Mouse (Mus musculus) CH12.LX (cell line): ENCODE results near the gene Atrip. TPM values are rescaled to one million over a fixed set of nuclear protein-coding genes. Genes with fewer than 3 reads are reported as not detected.

ENCODE experiments used
- DNase-seq: peaks from one replicate; pipeline ENCODE4 v3.0.0-alpha.2; 2013; ENCODE audit errors: extremely low read depth
- H3K27ac ChIP-seq: 2 replicates; pipeline ENCODE4 v1.5.1; 2012; ENCODE audit warnings: low read depth, mild to moderate bottlenecking, control low read depth, moderate library complexity; ENCODE audit not compliant: insufficient read depth
- H3K27me3 ChIP-seq: replicated peaks from 2 replicates; pipeline ENCODE3; 2012; ENCODE audit warnings: inconsistent platforms
- H3K36me3 ChIP-seq, 2 experiments: replicated peaks in 1 of 2; 2 replicates each; pipeline versions ENCODE3 to v1.6.1; 2012; ENCODE audit warnings: inconsistent platforms in 1 of 2, low read length in 1 of 2, mild to moderate bottlenecking in 1 of 2, mixed read lengths in 1 of 2, moderate library complexity in 1 of 2; ENCODE audit not compliant: control insufficient read depth in 1 of 2, insufficient read depth in 1 of 2
- H3K4me1 ChIP-seq, 2 experiments: 2 replicates each; pipeline ENCODE4 v1.6.1; 2012; ENCODE audit warnings: inconsistent platforms in 1 of 2, moderate library complexity in 1 of 2; ENCODE audit not compliant: insufficient read depth in 2 of 2, control insufficient read depth in 1 of 2
- H3K4me2 ChIP-seq: 2 replicates; pipeline ENCODE4 v1.6.1; 2012; ENCODE audit warnings: low read depth, mild to moderate bottlenecking, control low read depth; ENCODE audit not compliant: poor library complexity, insufficient read depth, severe bottlenecking
- H3K4me3 ChIP-seq, 3 experiments: fragments of 150-350 bp in 1 of 3; sonication (generic) in 1 of 3; replicated peaks in 1 of 3; 2 replicates each; pipeline versions ENCODE3 to v1.5.1; 2011 to 2012; ENCODE audit warnings: low read depth in 2 of 3, low read length in 2 of 3, mild to moderate bottlenecking in 2 of 3, moderate library complexity in 2 of 3, control low read depth in 1 of 3, improper control_type of control experiment in 1 of 3, inconsistent platforms in 1 of 3, mixed read lengths in 1 of 3; ENCODE audit not compliant: poor library complexity in 1 of 3
- H3K79me2 ChIP-seq: replicated peaks from 2 replicates; pipeline ENCODE4 v1.6.1; 2012; ENCODE audit warnings: mild to moderate bottlenecking, moderate library complexity; ENCODE audit not compliant: control insufficient read depth, poor library complexity, insufficient read depth, severe bottlenecking; ENCODE audit errors: extremely low read depth
- H3K9ac ChIP-seq: 2 replicates; pipeline ENCODE4 v1.6.1; 2012; ENCODE audit warnings: low read depth, mild to moderate bottlenecking, control low read depth, moderate library complexity; ENCODE audit not compliant: insufficient read depth
- H3K9me3 ChIP-seq: replicated peaks from 2 replicates; pipeline ENCODE3; 2012; ENCODE audit warnings: low read length, inconsistent platforms, mixed read lengths
- CHD2 ChIP-seq: IDR thresholded peaks from 2 replicates; pipeline ENCODE4 v1.6.1; 2011; ENCODE audit warnings: low read length, improper control_type of control experiment
- CTCF ChIP-seq, 2 experiments: IDR thresholded peaks in 1 of 2; conservative IDR thresholded peaks in 1 of 2; 2 replicates each; pipeline ENCODE4 v1.5.1; 2011 to 2012; ENCODE audit warnings: low read depth in 2 of 2, low read length in 2 of 2, improper control_type of control experiment in 1 of 2, inconsistent platforms in 1 of 2, mild to moderate bottlenecking in 1 of 2, moderate library complexity in 1 of 2
- E2F4 ChIP-seq: IDR thresholded peaks from 2 replicates; pipeline ENCODE4 v1.6.1; 2011; ENCODE audit warnings: low read depth, low read length, improper control_type of control experiment; ENCODE audit not compliant: insufficient replicate concordance
- EP300 ChIP-seq: IDR thresholded peaks from 2 replicates; pipeline ENCODE4 v1.6.1; 2011; ENCODE audit warnings: low read length, improper control_type of control experiment
- ETS1 ChIP-seq: conservative IDR thresholded peaks from 2 replicates; pipeline ENCODE4 v1.6.1; 2012; ENCODE audit warnings: low read depth, mild to moderate bottlenecking, inconsistent platforms, low read length, improper control_type of control experiment, moderate library complexity
- GABPA ChIP-seq: IDR thresholded peaks from 2 replicates; pipeline ENCODE4 v1.6.1; 2012; ENCODE audit warnings: low read depth, low read length, improper control_type of control experiment, inconsistent platforms; ENCODE audit not compliant: insufficient replicate concordance
- HCFC1 ChIP-seq: IDR thresholded peaks from 2 replicates; pipeline ENCODE4 v1.6.1; 2012; ENCODE audit warnings: low read depth, mild to moderate bottlenecking, inconsistent platforms, low read length, improper control_type of control experiment
- JUN ChIP-seq: IDR thresholded peaks from 2 replicates; pipeline ENCODE4 v1.6.1; 2011; ENCODE audit warnings: low read depth, mild to moderate bottlenecking, low read length, improper control_type of control experiment, moderate library complexity; ENCODE audit not compliant: insufficient read depth
- KAT2A ChIP-seq: IDR thresholded peaks from 2 replicates; pipeline ENCODE4 v1.6.1; 2012; ENCODE audit warnings: low read length, improper control_type of control experiment, inconsistent platforms; ENCODE audit not compliant: insufficient replicate concordance
- MAFK ChIP-seq: IDR thresholded peaks from 2 replicates; pipeline ENCODE4 v1.6.1; 2011; ENCODE audit warnings: low read length, improper control_type of control experiment; ENCODE audit not compliant: insufficient replicate concordance
- MAX ChIP-seq: IDR thresholded peaks from 2 replicates; pipeline ENCODE4 v1.6.1; 2011; ENCODE audit warnings: low read length, improper control_type of control experiment
- MXI1 ChIP-seq: IDR thresholded peaks from 2 replicates; pipeline ENCODE4 v1.6.1; 2011; ENCODE audit warnings: mild to moderate bottlenecking, low read depth, low read length, improper control_type of control experiment
- MYC ChIP-seq: IDR thresholded peaks from 2 replicates; pipeline ENCODE4 v1.6.1; 2011; ENCODE audit warnings: low read depth, mild to moderate bottlenecking, improper control_type of control experiment, low read length
- NELFE ChIP-seq: IDR thresholded peaks from 2 replicates; pipeline ENCODE4 v1.6.1; 2011; ENCODE audit warnings: low read depth, low read length, improper control_type of control experiment
- NRF1 ChIP-seq: IDR thresholded peaks from 2 replicates; pipeline ENCODE4 v1.6.1; 2014; ENCODE audit warnings: low read depth, mild to moderate bottlenecking, inconsistent platforms, low read length, improper control_type of control experiment, moderate library complexity
- POLR2A ChIP-seq: IDR thresholded peaks from 2 replicates; pipeline ENCODE4 v1.6.1; 2011; ENCODE audit warnings: low read depth, mild to moderate bottlenecking, improper control_type of control experiment, low read length
- SIN3A ChIP-seq: IDR thresholded peaks from 2 replicates; pipeline ENCODE4 v1.6.1; 2012; ENCODE audit warnings: low read length, improper control_type of control experiment, inconsistent platforms
- UBTF ChIP-seq: IDR thresholded peaks from 2 replicates; pipeline ENCODE4 v1.6.1; 2012; ENCODE audit warnings: low read depth, mild to moderate bottlenecking, inconsistent platforms, low read length, improper control_type of control experiment, moderate library complexity
- USF1 ChIP-seq: IDR thresholded peaks from 2 replicates; pipeline ENCODE4 v1.6.1; 2014; ENCODE audit warnings: low read depth, mild to moderate bottlenecking, inconsistent platforms, low read length, improper control_type of control experiment
- ZNF384 ChIP-seq: IDR thresholded peaks from 2 replicates; pipeline ENCODE4 v1.6.1; 2012; ENCODE audit warnings: low read depth, low read length, improper control_type of control experiment, inconsistent platforms
- dilution Hi-C: fragments of 300-500 bp; cut with MboI; formaldehyde crosslinking; loops from 2 replicates; pipeline ENCODE4 v1.14.3; 2020; ENCODE audit warnings: low sequenced_read_pairs; ENCODE audit not compliant: extremely low pct_unique_long_range_greater_than_20kb, extremely low pct_ligation_motif_present
- in situ Hi-C: fragments of 300-500 bp; cut with MboI; formaldehyde crosslinking; loops from 3 replicates; pipeline ENCODE4 v1.14.3; 2019; ENCODE audit warnings: low sequenced_read_pairs, low pct_ligation_motif_present, low pct_unique_long_range_greater_than_20kb, mixed read lengths
- polyA plus RNA-seq: library from polyadenylated mRNA; unstranded; fragments of >175 nt; gene quantifications from 2 replicates; pipeline ENCODE4 v1.2.1, GENCODE M21; 2012; ENCODE audit warnings: low read depth; ENCODE audit not compliant: insufficient read length
- total RNA-seq, 2 experiments: library from RNA; depleted of rRNA; stranded (reverse); fragments of 300-350 nt in 1 of 2; fragments of >200 nt in 1 of 2; gene quantifications; 2 replicates each; pipeline ENCODE4 v1.2.3; 2012 to 2014

Gene Atrip
- total and polyA plus RNA-seq, 3 experiments = 17.6 to 24.1 (median 18.0) TPM

DNA sequence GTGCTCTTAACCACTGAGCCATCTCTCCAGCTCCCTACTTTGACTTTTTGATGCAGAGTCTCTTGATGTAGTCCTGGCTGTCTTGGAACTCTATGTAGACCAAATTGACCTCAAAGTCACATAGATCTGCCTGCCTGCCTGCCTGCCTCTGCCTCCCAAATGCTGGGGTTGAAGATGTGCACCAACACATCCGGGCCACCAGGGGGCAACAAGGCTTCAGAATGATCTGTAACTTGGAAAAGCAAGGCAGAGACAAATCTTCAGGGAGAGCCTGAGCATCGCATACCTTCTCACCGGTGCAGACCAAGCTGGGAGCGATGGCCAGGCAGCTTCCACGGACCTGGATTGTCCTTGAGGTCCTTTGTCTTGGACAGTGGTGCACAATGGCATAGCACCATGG lies 27.6 kb downstream of the Atrip start (continued):
- TF ChIP-seq GABPA = no peak
- no peak for TF ChIP-seq HCFC1
- no peak for TF ChIP-seq ZNF384
- 0 out of 2 replicates have a peak, but pooled peaks have one; percentile 28 for TF ChIP-seq SIN3A
- TF ChIP-seq MYC = no peak
- TF ChIP-seq CHD2 = no peak
- no peak for TF ChIP-seq ETS1
- TF ChIP-seq MAX = no peak; the same call in 1 of the 2 replicates
- TF ChIP-seq MAFK = no peak
- no peak for TF ChIP-seq EP300
- TF ChIP-seq E2F4 = no peak
- no peak for TF ChIP-seq UBTF
- no peak for TF ChIP-seq POLR2A

DNA sequence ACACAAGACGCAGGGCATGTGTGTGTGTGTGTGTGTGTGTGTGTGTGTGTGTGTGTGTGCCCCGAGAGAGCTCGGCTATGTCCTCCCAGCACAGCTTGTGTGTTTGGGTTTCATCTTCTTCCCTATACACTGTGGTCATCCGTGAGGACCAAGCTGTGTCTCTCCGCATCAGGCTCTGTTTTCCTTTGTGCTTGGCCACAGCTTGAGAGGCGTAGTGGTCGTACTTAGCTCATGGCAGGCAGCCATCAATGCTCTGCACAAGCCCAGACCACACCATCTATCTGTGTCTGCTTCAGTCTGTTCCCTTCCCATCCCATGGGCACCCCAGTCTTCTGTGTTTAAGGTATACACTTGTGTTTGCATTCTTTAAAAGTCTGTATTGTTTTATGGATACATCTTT lies 32.6 kb downstream of the Atrip start:
- Histone ChIP-seq H3K9me3 (no peaks in the 10 kb centered on the region), H3K4me2 (no peak overlapping the region), H3K79me2 (peaks cover 4% of the 10 kb centered on the region; the same call in 1 of the 2 replicates), H3K36me3 (peaks cover 0 to 19% of the 10 kb centered on the region in 2 experiments), H3K9ac (no peak overlapping the region), H3K4me1 (peaks cover 16 to 21% of the 10 kb centered on the region in 2 experiments), H3K27ac (no peak overlapping the region), H3K4me3 (no peak overlapping the region), H3K27me3 (no peaks in the 10 kb centered on the region)
- no peak for TF ChIP-seq NELFE
- TF ChIP-seq MAX = no peak
- no peak for TF ChIP-seq POLR2A
- TF ChIP-seq GABPA = no peak
- TF ChIP-seq E2F4 = no peak
- no peak for TF ChIP-seq MXI1
- no peak for TF ChIP-seq ZNF384
- TF ChIP-seq CTCF (conservative IDR thresholded peaks at IDR 0.05 in 1 of 2, IDR thresholded peaks at IDR 0.05 in 1 of 2; ENCODE audit: low read depth in 2 of 2, low read length in 2 of 2) = no peak
- TF ChIP-seq JUN = no peak
- no peak for TF ChIP-seq USF1
- TF ChIP-seq MYC = no peak
- TF ChIP-seq HCFC1 = no peak
- no peak for TF ChIP-seq CHD2
- TF ChIP-seq NRF1 = no peak
- TF ChIP-seq KAT2A = no peak
- DNase-seq = no peak
- in situ Hi-C loops (no loop called here), dilution Hi-C loops (no loop called here)
